Mouse (Mus musculus): ENCODE measurements around the gene Grk4.
A peak's percentile ranks its signal among the peaks of the same experiment; 100 is the strongest.

Grk4 gene

GRCm38 (mm10) chr5:34659686-34660590 is at the start of gene Grk4, which contains the start of gene Nop14:
Gene Grk4 (plus strand): TSS chr5:34660379.
Gene Nop14 (minus strand): TSS chr5:34660148.
- peak; percentile 100 for DNase-seq (ENCODE audit: low spot score in 2 of 2)

- DNase-seq (ENCODE audit: low spot score in 2 of 2) = no peak
These were observed 27.2 kb upstream of the Grk4 start for GRCm38 (mm10) chr5:34632996-34633395.

- DNase-seq (ENCODE audit: low spot score in 2 of 2) = no peak
These were observed 26.5 kb upstream of the Grk4 start for GRCm38 (mm10) chr5:34633641-34634040.

- DNase-seq (ENCODE audit: low spot score in 2 of 2) = no peak
These were observed 25.3 kb upstream of the Grk4 start for GRCm38 (mm10) chr5:34634746-34635400.

- no peak for DNase-seq (ENCODE audit: low spot score in 2 of 2)
These were observed 24.4 kb upstream of the Grk4 start for GRCm38 (mm10) chr5:34635665-34636192.

GRCm38 (mm10) chr5:34636481-34637287 is 23.5 kb upstream of the Grk4 start, which contains the start of gene Mfsd10:
Gene Mfsd10 (minus strand): TSS chr5:34637212.
- DNase-seq (ENCODE audit: low spot score in 2 of 2) = peak; percentile 55 to 79

- DNase-seq (ENCODE audit: low spot score in 2 of 2) = no peak
These were observed 22.5 kb upstream of the Grk4 start for GRCm38 (mm10) chr5:34637591-34638156.

- DNase-seq (ENCODE audit: low spot score in 2 of 2) = no peak
These were observed 18.2 kb upstream of the Grk4 start for GRCm38 (mm10) chr5:34641991-34642390.

GRCm38 (mm10) chr5:34642932-34643331 is 17.2 kb upstream of the Grk4 start:
- peak; percentile 45 to 80 for DNase-seq (ENCODE audit: low spot score in 2 of 2)

GRCm38 (mm10) chr5:34647581-34647980 is 12.6 kb upstream of the Grk4 start:
- DNase-seq (ENCODE audit: low spot score in 2 of 2) = peak in 1 of 2 experiments; percentile 68

GRCm38 (mm10) chr5:34652961-34653360 is 7.2 kb upstream of the Grk4 start:
- no peak for DNase-seq (ENCODE audit: low spot score in 2 of 2)

- no peak for DNase-seq (ENCODE audit: low spot score in 2 of 2)
These were observed 5.3 kb upstream of the Grk4 start for GRCm38 (mm10) chr5:34654881-34655280.

GRCm38 (mm10) chr5:34657556-34657955 is 2.6 kb upstream of the Grk4 start:
- DNase-seq (ENCODE audit: low spot score in 2 of 2) = no peak

- DNase-seq (ENCODE audit: low spot score in 2 of 2) = no peak
These were observed 482 bp downstream of the Grk4 start for GRCm38 (mm10) chr5:34660591-34661130.

- no peak for DNase-seq (ENCODE audit: low spot score in 2 of 2)
These were observed 1.7 kb downstream of the Grk4 start for GRCm38 (mm10) chr5:34661909-34662308.

- DNase-seq (ENCODE audit: low spot score in 2 of 2) = no peak
These were observed 3.1 kb downstream of the Grk4 start for GRCm38 (mm10) chr5:34663231-34663630.

- no peak for DNase-seq (ENCODE audit: low spot score in 2 of 2)
These were observed 9.3 kb downstream of the Grk4 start for GRCm38 (mm10) chr5:34669493-34669892.

GRCm38 (mm10) chr5:34670280-34670679 is 10.1 kb downstream of the Grk4 start:
- no peak for DNase-seq (ENCODE audit: low spot score in 2 of 2)

- no peak for DNase-seq (ENCODE audit: low spot score in 2 of 2)
These were observed 29.7 kb downstream of the Grk4 start for GRCm38 (mm10) chr5:34689868-34690267.

- DNase-seq (ENCODE audit: low spot score in 2 of 2) = no peak
These were observed 32.6 kb downstream of the Grk4 start for GRCm38 (mm10) chr5:34692782-34693181.

GRCm38 (mm10) chr5:34695521-34695920 is 35.3 kb downstream of the Grk4 start:
- no peak for DNase-seq (ENCODE audit: low spot score in 2 of 2)

All from left cerebral cortex, adult 9 months (tissue).